Mouse (Mus musculus) gastrocnemius, adult 2 months (tissue): ENCODE results near the gene Mfap3. TPM values are rescaled to one million over a fixed set of nuclear protein-coding genes. Genes with fewer than 3 reads are reported as not detected.

Experiments used
- DNase-seq: peaks from one replicate; pipeline ENCODE4 v3.0.0; 2022
- H3K27ac ChIP-seq: fragments of 200-600 bp; 2 replicates; pipeline ENCODE4 v1.8.1; 2022; ENCODE audit warnings: mild to moderate bottlenecking
- H3K4me3 ChIP-seq: fragments of 200-600 bp; 2 replicates; pipeline ENCODE4 v1.8.1; 2022; ENCODE audit warnings: mild to moderate bottlenecking, moderate library complexity
- CTCF ChIP-seq: fragments of 200-600 bp; IDR thresholded peaks from 2 replicates; pipeline ENCODE4 v1.8.1; 2022; ENCODE audit warnings: antibody characterized with exemption, mild to moderate bottlenecking, moderate library complexity
- intact Hi-C: fragments of 180-260 bp; cut with DNase I; formaldehyde crosslinking; loops from one replicate; pipeline ENCODE4 v1.15.1; 2025
- total RNA-seq, 2 experiments: library from RNA; stranded (reverse); gene quantifications; 2 replicates each; pipeline ENCODE4 v1.2.3; 2021

Gene Mfap3
- total RNA-seq, 2 experiments from 2014 or later, result 7.6 to 9.2 TPM

DNA sequence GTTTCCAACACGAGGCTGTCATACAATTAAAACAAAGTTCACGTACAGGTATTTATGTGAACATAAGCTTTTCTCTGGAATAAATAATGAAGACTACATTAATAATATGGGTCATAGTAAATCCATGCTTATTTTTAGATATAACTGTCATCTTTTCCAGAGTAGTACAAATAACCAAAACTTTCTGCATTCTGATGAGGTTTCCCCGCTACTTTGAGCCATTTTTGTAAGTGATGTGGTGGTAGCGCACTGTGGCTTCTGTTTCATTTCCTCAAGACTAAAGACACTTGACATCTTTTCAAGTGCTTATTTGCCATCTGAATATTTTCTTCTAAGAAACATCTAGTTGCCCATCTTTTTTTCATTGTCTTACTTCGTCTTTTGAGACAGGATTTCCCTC, 3.2 kb upstream of the Mfap3 start:
- TF ChIP-seq CTCF, result no peak
- no peak for DNase-seq
- no peak overlapping the region for H3K27ac ChIP-seq
- no peak overlapping the region for H3K4me3 ChIP-seq
- intact Hi-C loops, result no loop called here

DNA sequence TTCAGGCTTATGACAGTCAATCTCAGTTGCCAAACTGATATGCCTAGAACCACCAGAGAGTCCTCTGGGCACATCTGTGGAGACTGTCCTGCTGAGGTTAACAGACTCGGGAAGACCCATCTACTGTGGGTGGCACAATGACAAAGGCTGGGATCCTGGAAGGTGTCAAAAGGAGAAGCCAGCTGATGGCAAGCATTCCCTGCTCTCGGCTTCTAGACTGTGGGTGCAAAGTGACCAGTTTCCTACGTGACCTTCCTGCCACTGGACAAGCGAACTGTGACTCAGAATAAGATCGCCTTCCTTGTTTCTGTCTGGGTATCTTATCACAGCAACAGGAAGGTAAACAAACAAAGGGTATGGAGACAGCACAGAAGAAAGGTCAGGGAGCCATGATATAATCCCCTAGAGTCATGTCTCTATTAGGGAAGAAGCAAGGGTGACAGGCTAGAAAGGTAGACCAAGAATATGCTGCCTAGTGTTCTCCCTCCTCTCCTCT, 1.5 kb upstream of the Mfap3 start:
- no peak overlapping the region for H3K27ac ChIP-seq
- intact Hi-C loops, result no loop called here
- H3K4me3 ChIP-seq, result no peak overlapping the region
- no peak for TF ChIP-seq CTCF
- no peak for DNase-seq

DNA sequence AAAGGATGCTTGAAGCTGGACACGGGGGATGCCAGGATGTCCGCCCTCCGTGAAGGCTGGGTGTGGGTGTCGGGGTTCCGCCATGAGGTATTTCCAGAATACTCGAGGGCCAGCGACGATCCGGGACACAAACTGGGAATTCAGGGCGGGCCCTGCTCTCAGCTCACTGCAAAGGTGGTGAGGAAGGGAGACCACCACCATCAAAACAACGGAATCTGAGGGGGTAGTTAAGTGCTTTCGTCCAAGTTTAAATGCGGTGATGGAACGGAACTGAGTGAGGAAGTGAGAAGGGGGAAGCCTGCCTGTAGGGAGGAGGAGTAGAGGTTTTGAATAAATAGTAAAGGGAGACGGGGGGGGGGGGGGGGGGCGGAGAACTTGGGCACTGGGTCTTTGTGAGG, 286 bp downstream of the Mfap3 start:
- DNase-seq, result no peak
- H3K4me3 ChIP-seq, result peak overlapping the region; percentile 96
- no peak for TF ChIP-seq CTCF
- intact Hi-C loops, result no loop called here
- peak overlapping the region; percentile 91 for H3K27ac ChIP-seq

DNA sequence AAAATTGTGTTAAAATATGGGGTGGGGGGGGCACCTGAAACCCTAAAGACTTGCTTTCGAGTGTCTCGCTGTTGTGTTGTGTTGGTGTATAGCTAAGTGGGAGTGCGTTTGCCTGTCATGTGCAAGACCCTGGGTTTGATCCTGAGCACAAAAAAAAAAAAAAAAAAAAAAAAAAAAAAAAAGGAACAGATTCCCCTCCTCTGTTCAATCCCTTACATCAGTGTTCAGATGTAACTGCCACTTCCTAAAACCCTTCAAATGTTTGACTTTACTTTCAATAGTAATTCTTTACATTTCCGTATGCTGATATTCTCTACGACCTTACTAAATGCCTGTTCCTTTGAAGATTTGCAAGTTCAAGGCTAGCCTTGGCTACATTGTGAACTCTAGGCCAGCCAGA, 840 bp downstream of the Mfap3 start:
- TF ChIP-seq CTCF, result no peak
- peak overlapping the region; percentile 96 for H3K4me3 ChIP-seq
- intact Hi-C loops, result no loop called here
- no peak overlapping the region; the same call in 1 of the 2 replicates for H3K27ac ChIP-seq
- no peak for DNase-seq

DNA sequence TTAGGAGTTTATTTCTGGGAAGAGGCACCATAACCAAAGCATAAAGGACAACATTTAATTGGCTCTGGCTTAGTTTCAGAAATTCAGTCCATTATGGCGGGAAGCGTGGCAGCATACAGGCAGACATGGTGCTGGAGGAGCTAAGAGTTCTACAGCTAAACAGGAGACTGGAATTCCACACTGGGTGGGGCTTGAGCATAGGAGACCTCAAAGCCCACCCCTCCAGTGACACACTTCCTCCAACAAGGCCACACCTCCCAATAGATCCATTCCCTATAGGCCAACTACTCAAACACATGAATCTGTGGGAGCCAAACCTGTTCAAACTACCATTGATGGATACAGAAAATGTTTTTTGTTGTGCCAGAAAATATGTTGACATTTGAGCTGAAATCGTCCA, 2.7 kb downstream of the Mfap3 start:
- intact Hi-C loops, result no loop called here
- DNase-seq, result no peak
- Histone ChIP-seq H3K4me3 (no peak overlapping the region), H3K27ac (no peak overlapping the region)
- no peak for TF ChIP-seq CTCF

DNA sequence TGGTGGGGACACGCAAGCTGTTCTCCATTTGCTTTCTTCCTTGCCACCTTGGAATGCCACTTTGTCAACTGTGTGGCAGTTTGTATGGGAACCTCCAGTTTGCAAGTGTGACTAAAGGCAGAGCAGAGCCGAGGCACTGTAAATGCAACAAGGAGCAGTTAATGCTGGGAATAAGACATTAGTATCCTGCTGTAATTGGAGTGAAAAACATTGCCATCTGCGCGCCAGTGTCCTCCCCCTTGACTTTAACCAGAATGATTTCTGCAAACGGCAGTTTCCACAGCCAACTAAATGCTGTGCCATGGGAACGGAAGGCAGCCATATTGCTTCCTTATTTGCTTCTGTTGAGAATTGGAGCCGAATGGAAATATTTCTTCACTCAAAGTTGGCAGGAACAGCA, 3.6 kb downstream of the Mfap3 start:
- Histone ChIP-seq H3K4me3 (no peak overlapping the region), H3K27ac (peak overlapping the region; percentile 16; the same call in 1 of the 2 replicates)
- DNase-seq, result peak; percentile 27
- TF ChIP-seq CTCF, result no peak
- intact Hi-C loops, result no loop called here

DNA sequence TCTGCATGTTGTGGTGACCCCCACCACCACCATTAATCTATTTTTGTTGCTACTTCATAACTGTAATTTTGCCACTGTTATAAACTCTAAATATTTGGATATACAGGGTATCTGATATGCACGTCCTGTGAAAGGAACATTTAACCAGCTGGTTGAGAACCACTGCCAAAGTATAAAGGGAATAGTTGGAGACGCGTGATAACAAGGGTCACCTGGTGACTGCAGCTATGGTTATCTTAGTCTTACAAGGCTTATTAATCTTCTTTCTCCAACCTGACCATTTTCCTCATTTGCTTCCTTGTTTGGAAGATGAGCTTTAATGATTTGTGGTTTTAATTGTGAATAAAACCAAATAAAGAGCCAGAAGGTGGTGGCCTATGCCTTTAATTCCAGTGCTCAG, 5.0 kb downstream of the Mfap3 start:
- DNase-seq, result no peak
- no peak for TF ChIP-seq CTCF
- no peak overlapping the region for H3K27ac ChIP-seq
- H3K4me3 ChIP-seq, result no peak overlapping the region
- intact Hi-C loops, result no loop called here

DNA sequence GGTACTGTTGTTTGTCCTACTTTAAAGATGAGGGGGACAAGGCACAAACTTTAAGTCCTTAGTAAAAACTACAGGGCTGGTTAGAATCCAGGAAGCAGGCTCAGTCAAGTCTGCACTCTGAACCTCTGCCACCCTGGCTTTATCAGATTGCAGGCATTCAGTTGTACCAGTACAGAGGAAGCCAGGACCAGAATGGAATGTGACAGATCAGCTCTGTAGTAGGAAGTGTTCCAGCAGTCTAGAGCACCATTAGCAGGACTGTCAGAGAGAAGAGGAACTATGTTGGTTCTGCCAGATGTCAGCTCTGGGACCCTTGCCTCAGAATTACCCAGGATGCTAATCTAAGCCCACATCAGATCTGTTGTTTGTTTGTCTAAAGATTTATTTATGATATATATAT, 6.1 kb downstream of the Mfap3 start:
- no peak overlapping the region for H3K4me3 ChIP-seq
- peak; percentile 24 for DNase-seq
- no peak for TF ChIP-seq CTCF
- H3K27ac ChIP-seq, result no peak overlapping the region
- intact Hi-C loops, result no loop called here

DNA sequence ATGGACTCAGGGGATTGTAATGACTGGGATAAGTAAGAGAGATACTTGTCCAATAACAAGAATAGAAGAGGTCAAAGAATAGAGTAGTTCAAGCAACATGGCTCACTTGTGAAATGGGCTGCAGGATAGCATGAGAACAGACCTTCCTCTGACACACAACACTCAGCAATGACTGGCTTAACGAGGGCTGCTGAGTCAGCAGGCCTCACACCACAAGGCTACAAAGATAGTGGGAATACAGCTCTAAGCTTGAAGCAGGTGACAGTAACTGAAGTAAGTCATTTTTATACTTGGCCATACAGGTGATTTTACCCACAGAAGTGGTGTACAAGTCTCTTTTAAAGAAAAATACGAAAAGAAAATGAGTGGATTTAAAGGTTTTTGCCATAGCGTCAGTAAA, 7.4 kb downstream of the Mfap3 start:
- no peak for TF ChIP-seq CTCF
- intact Hi-C loops, result no loop called here
- no peak for DNase-seq
- H3K27ac ChIP-seq, result no peak overlapping the region
- H3K4me3 ChIP-seq, result no peak overlapping the region

DNA sequence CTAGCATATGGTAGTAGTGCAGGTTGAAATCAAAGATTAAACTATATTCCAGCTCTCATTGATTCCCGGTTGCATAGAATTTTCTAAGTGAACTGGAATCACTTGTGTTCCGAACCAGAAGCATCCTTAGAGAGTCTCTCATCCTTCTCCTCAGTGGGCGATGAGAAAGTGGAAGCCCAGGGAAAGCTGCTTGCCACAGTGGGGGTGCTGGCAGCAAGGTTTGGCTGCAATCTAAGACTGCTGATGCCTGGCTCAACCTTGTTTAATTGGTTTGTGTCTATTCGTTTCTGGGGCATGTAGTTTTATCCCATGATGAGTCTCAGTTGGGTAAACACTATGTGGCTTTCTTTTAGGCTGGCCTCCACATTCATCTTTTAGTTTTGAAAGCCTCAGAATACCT, 9.0 kb downstream of the Mfap3 start:
- DNase-seq, result no peak
- no peak for TF ChIP-seq CTCF
- H3K4me3 ChIP-seq, result no peak overlapping the region
- H3K27ac ChIP-seq, result no peak overlapping the region
- intact Hi-C loops, result no loop called here

DNA sequence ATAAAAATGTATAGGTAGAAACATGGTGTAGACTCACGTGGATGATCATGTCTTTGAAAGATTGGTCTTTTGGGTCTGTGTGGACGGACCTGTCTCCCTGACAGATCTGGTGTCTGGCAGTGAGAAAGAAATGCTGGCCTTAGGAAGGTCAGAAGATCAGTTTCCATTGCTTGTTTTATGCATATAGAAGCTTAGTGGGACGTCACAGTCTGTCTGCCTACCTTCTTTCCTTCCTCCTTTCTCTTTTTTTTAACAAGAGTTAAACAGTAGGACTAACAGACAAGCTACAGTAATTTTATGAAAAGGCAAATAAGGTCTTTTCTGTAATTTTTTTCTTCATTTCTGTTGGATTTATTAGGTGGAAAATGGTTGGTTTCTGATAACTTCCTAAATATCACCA, 10.6 kb downstream of the Mfap3 start:
- DNase-seq, result no peak
- Histone ChIP-seq H3K27ac (no peak overlapping the region), H3K4me3 (no peak overlapping the region)
- intact Hi-C loops, result no loop called here
- TF ChIP-seq CTCF, result no peak

DNA sequence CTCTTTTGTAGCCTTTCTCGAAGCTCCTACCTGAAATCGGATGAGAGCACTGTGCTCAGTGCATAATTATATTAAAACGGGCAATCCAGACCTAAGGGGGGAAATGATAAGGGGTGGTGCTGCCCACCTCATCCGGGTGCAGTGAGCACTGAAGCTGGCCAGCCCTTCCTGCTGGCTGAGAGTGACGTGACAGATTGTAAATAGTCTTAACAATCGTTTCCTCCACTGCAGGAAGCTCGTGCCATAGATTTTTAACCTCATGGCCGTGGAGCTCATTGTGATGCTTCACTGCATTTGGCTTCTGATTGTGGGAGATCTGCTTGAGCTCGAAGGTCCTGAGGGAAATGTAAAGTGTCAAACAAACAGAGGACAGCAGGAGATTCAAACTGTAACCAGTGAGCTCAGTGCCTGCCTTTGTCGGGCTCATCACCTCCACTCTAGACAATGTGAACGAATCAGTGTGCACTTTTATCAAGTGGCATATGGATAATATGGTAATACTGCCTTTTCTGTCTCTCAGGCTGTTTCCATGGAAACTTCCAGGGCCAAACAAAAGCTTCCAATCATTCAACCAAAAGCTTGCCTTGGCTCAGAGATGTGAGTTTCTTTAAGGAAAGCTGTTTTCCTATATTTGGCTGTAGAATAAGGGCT, 13.0 kb downstream of the Mfap3 start:
- H3K27ac ChIP-seq, result peak overlapping the region; percentile 16; the same call in 1 of the 2 replicates
- intact Hi-C loops, result no loop called here
- H3K4me3 ChIP-seq, result no peak overlapping the region
- TF ChIP-seq CTCF, result no peak
- DNase-seq, result no peak

DNA sequence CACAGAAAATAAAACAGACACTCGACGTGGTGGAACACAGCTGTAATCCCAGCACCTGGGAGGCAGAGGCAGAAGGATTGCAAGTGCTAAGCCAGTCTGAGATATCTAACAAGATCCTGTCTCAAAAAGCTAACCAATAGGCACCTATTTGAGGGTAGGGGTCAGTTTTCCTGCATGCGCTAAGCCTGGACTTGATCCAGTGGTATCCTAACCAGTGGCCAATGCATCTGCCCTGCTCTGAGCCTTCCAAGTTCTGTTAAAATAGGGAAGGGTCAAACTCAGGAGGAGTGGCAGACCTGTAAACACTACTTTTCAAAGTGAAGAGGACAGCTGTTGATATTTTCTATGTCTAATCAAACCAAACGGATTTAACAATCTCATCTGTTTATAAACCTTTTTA, 13.8 kb downstream of the Mfap3 start:
- no peak overlapping the region for H3K27ac ChIP-seq
- intact Hi-C loops, result no loop called here
- no peak for DNase-seq

DNA sequence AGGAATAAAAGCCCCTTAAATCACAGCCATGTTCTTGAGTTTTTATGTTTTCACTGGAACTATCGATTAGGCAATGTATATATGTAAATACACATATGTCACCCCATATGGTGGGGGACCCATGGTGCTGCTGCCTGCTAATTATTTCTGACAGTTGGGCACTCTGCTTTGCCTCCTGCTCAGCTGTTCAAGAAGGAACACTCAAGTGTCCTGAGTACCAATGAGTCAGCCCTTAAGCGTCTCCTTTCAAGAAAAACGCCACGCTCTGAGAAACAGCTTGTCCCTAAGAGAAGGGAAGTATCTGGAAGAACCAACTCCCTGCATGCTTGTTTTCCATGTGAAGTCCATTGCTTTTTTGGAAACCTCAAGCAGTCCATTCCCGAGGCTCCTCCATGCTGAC, 17.4 kb downstream of the Mfap3 start:
- no peak for TF ChIP-seq CTCF
- Histone ChIP-seq H3K27ac (no peak overlapping the region), H3K4me3 (no peak overlapping the region)
- no peak for DNase-seq
- intact Hi-C loops, result no loop called here

More for the DNA sequence above, 13.8 kb downstream of the Mfap3 start:
- TF ChIP-seq CTCF, result no peak
- no peak overlapping the region for H3K4me3 ChIP-seq
